Mouse (Mus musculus): ENCODE results near the gene Plcb4. TPM values are rescaled to one million over a fixed set of nuclear protein-coding genes. Genes with fewer than 3 reads are reported as not detected.

Gene Plcb4
- polyA plus RNA-seq, 1 experiment: 6.1 TPM

DNA sequence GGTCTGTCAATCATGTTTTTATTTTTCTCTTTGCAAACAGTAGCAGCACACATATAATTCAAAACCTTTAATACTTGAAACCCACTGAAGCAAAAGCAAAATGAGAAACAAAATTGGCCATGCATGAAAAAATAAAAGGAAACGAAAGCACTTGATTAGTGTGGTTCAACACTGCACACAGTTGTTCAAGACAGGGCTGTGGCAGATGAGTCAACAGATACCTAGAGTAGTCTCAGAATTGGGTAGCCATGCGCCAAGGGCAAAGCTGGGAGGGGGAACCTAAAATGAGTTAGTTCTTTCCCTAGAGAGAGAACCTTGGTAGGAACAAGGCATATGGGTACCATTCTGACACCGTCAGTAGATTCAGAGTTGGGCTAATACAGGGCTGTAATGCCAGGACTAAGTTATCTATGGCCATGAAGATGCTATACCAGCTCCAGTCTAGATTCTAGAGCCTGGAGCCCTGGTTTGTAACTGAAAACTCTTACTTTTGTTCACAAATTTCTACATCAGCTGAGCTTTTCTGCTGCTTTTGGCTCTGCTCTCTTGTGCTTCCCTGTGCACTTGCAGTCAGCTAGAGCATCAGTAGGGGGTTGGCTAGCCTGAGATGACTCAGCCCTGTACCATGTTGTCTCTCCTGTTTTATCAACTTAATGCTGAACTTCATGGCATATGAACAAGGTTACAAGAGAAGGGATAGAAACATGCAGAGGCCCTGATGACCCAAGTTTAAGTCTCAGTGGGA, 168.0 kb downstream of the Plcb4 start:
- no peak for DNase-seq
- H3K4me3 ChIP-seq (ENCODE audit: insufficient read depth, low read depth, low read length): no peak overlapping the region
- H3K27me3 ChIP-seq (replicated peaks; ENCODE audit: control insufficient read depth, insufficient read depth, low read length): no peaks in the 10 kb centered on the region
- H3K4me1 ChIP-seq (ENCODE audit: control insufficient read depth, insufficient read depth, low read length): no peaks in the 10 kb centered on the region
- WGBS: 82% methylated on average over 3 of the region's 3 CpGs
- TF ChIP-seq POLR2A (IDR thresholded peaks at IDR 0.05; ENCODE audit: low read depth, low read length) (no peak), CTCF (conservative IDR thresholded peaks at IDR 0.05; ENCODE audit: insufficient read depth, insufficient read length, low read depth, low read length) (no peak)
- no peak overlapping the region for H3K27ac ChIP-seq (ENCODE audit: insufficient read depth, low read depth, low read length)
- H3K36me3 ChIP-seq (ENCODE audit: control insufficient read depth, insufficient read depth, low read length): no peaks in the 10 kb centered on the region

DNA sequence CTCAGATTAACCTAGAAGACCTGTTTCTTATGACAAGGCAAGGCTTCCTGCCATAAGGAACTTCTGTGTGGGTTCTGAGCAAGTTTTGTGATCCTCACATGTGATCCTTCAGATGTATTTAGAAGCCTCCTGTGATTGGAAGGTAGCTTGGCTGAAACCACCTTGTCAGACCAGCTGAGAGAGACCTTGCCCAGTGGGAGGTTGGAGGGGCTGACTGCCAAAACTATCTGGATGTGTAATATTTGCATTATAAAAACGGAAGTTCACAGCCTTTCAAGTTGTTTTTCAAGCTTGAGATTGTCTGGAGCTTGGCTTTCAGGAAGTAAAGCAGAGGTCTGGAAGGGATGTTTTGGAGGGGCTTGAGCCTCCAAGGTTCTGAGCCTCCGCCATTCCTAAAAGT, 169.6 kb downstream of the Plcb4 start:
- Histone ChIP-seq H3K4me1 (ENCODE audit: control insufficient read depth, insufficient read depth, low read length) (no peaks in the 10 kb centered on the region), H3K27ac (ENCODE audit: insufficient read depth, low read depth, low read length) (no peak overlapping the region), H3K36me3 (ENCODE audit: control insufficient read depth, insufficient read depth, low read length) (no peaks in the 10 kb centered on the region), H3K4me3 (ENCODE audit: insufficient read depth, low read depth, low read length) (no peak overlapping the region), H3K27me3 (replicated peaks; ENCODE audit: control insufficient read depth, insufficient read depth, low read length) (no peaks in the 10 kb centered on the region)
- WGBS: 63% methylated on average over 2 of the region's 2 CpGs
- TF ChIP-seq CTCF (conservative IDR thresholded peaks at IDR 0.05; ENCODE audit: insufficient read depth, insufficient read length, low read depth, low read length) (no peak), POLR2A (IDR thresholded peaks at IDR 0.05; ENCODE audit: low read depth, low read length) (no peak)
- DNase-seq: no peak

GRCm38 (mm10) chr2:135833743-135834142, 174.9 kb downstream of the Plcb4 start:
- no peak for DNase-seq
- Histone ChIP-seq H3K4me3 (ENCODE audit: insufficient read depth, low read depth, low read length) (no peak overlapping the region), H3K27me3 (replicated peaks; ENCODE audit: control insufficient read depth, insufficient read depth, low read length) (no peaks in the 10 kb centered on the region), H3K36me3 (ENCODE audit: control insufficient read depth, insufficient read depth, low read length) (no peaks in the 10 kb centered on the region), H3K4me1 (ENCODE audit: control insufficient read depth, insufficient read depth, low read length) (no peaks in the 10 kb centered on the region), H3K27ac (ENCODE audit: insufficient read depth, low read depth, low read length) (no peak overlapping the region)
- 94% methylated on average over 3 of the region's 3 CpGs for WGBS
- TF ChIP-seq POLR2A (IDR thresholded peaks at IDR 0.05; ENCODE audit: low read depth, low read length): no peak
- no peak for TF ChIP-seq CTCF (conservative IDR thresholded peaks at IDR 0.05; ENCODE audit: insufficient read depth, insufficient read length, low read depth, low read length)

DNA sequence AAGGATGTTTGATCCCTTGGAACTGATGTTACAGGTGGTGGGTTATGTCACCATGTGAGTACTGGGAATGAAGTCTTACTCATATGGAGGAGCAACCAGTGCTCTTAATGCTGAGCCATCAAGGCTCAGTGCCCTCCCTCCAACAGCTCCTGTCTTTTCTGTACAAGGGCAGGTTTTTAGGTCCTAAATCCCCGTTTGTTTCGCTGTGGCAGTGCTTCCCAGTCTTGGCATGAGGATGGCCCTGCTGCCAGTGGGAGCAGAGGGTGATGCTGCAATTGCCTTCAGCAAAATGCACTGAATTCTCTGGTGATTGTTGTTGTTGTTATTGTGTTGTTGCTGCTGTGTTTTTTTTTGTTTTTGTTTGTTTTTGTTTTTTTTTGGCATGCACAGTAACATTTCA, 175.6 kb downstream of the Plcb4 start:
- no peak overlapping the region for H3K27ac ChIP-seq (ENCODE audit: insufficient read depth, low read depth, low read length)
- H3K4me3 ChIP-seq (ENCODE audit: insufficient read depth, low read depth, low read length): no peak overlapping the region
- TF ChIP-seq CTCF (conservative IDR thresholded peaks at IDR 0.05; ENCODE audit: insufficient read depth, insufficient read length, low read depth, low read length): no peak
- TF ChIP-seq POLR2A (IDR thresholded peaks at IDR 0.05; ENCODE audit: low read depth, low read length): no peak
- DNase-seq: no peak
- no peaks in the 10 kb centered on the region for H3K27me3 ChIP-seq (replicated peaks; ENCODE audit: control insufficient read depth, insufficient read depth, low read length)
- H3K4me1 ChIP-seq (ENCODE audit: control insufficient read depth, insufficient read depth, low read length): no peaks in the 10 kb centered on the region
- H3K36me3 ChIP-seq (ENCODE audit: control insufficient read depth, insufficient read depth, low read length): no peaks in the 10 kb centered on the region
- WGBS: 97% methylated on average over 2 of the region's 2 CpGs

- TF ChIP-seq POLR2A (IDR thresholded peaks at IDR 0.05; ENCODE audit: low read depth, low read length): no peak
- TF ChIP-seq CTCF (conservative IDR thresholded peaks at IDR 0.05; ENCODE audit: insufficient read depth, insufficient read length, low read depth, low read length): no peak
- H3K4me1 ChIP-seq (ENCODE audit: control insufficient read depth, insufficient read depth, low read length): no peaks in the 10 kb centered on the region
- no peaks in the 10 kb centered on the region for H3K27me3 ChIP-seq (replicated peaks; ENCODE audit: control insufficient read depth, insufficient read depth, low read length)
- H3K4me3 ChIP-seq (ENCODE audit: insufficient read depth, low read depth, low read length): no peak overlapping the region
- H3K27ac ChIP-seq (ENCODE audit: insufficient read depth, low read depth, low read length): no peak overlapping the region
- WGBS: 89% methylated on average over 5 of the region's 5 CpGs
- no peak for DNase-seq
- no peaks in the 10 kb centered on the region for H3K36me3 ChIP-seq (ENCODE audit: control insufficient read depth, insufficient read depth, low read length)
Observed at GRCm38 (mm10) chr2:135835911-135836310, 177.1 kb downstream of the Plcb4 start.

DNA sequence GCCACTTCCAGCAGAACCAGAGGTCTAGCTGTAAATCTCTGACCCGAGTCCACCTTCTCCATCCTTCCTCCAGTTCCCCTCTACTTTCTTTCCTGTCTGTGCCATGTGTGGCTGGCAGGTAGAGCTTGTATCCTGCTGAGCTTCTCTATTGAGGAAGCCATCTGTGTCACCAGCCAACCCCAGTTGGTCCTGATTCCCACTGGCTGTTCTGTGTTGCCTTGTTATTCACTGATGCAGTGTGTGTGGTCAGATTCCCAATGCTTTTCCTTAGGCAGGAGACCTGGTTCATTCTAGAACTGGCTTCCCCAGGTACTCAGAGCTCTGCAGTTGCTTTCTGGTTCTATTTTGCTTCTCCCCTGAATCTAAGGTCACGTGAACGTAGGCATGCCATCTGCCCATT, 177.6 kb downstream of the Plcb4 start:
- TF ChIP-seq POLR2A (IDR thresholded peaks at IDR 0.05; ENCODE audit: low read depth, low read length) (no peak), CTCF (conservative IDR thresholded peaks at IDR 0.05; ENCODE audit: insufficient read depth, insufficient read length, low read depth, low read length) (no peak)
- H3K27ac ChIP-seq (ENCODE audit: insufficient read depth, low read depth, low read length): no peak overlapping the region
- no peaks in the 10 kb centered on the region for H3K27me3 ChIP-seq (replicated peaks; ENCODE audit: control insufficient read depth, insufficient read depth, low read length)
- H3K4me1 ChIP-seq (ENCODE audit: control insufficient read depth, insufficient read depth, low read length): no peaks in the 10 kb centered on the region
- no peak for DNase-seq
- H3K36me3 ChIP-seq (ENCODE audit: control insufficient read depth, insufficient read depth, low read length): no peaks in the 10 kb centered on the region
- H3K4me3 ChIP-seq (ENCODE audit: insufficient read depth, low read depth, low read length): no peak overlapping the region
- 85% methylated on average over 3 of the region's 3 CpGs for WGBS

- no peak overlapping the region for H3K27ac ChIP-seq (ENCODE audit: insufficient read depth, low read depth, low read length)
- no peaks in the 10 kb centered on the region for H3K27me3 ChIP-seq (replicated peaks; ENCODE audit: control insufficient read depth, insufficient read depth, low read length)
- no peaks in the 10 kb centered on the region for H3K36me3 ChIP-seq (ENCODE audit: control insufficient read depth, insufficient read depth, low read length)
- WGBS: 51% methylated on average over 1 of the region's 1 CpGs
- no peak overlapping the region for H3K4me3 ChIP-seq (ENCODE audit: insufficient read depth, low read depth, low read length)
- no peaks in the 10 kb centered on the region for H3K4me1 ChIP-seq (ENCODE audit: control insufficient read depth, insufficient read depth, low read length)
- peak; percentile 24 for DNase-seq
- no peak for TF ChIP-seq POLR2A (IDR thresholded peaks at IDR 0.05; ENCODE audit: low read depth, low read length)
- TF ChIP-seq CTCF (conservative IDR thresholded peaks at IDR 0.05; ENCODE audit: insufficient read depth, insufficient read length, low read depth, low read length): no peak
Observed at GRCm38 (mm10) chr2:135837730-135838129, 178.9 kb downstream of the Plcb4 start.
